Mouse (Mus musculus) liver, adult 2 months (tissue): Measurements from ENCODE around the gene Smcp. TPM values are rescaled to one million over a fixed set of nuclear protein-coding genes. Genes with fewer than 3 reads are reported as not detected.

ENCODE experiments used
- DNase-seq: peaks from one replicate; pipeline ENCODE4 v3.0.0-alpha.2; 2011; ENCODE audit warnings: low read depth, low spot score; ENCODE audit errors: extremely low read depth
- H3K27ac ChIP-seq: fragments of 200-500 bp; replicated peaks from 2 replicates; pipeline ENCODE4 v1.5.1; 2012; ENCODE audit warnings: low read depth, mild to moderate bottlenecking, control low read depth, inconsistent platforms, low read length; ENCODE audit not compliant: insufficient read depth
- H3K27me3 ChIP-seq: fragments of 200-500 bp; 2 replicates; pipeline ENCODE4 v1.6.1; 2012; ENCODE audit warnings: mild to moderate bottlenecking, moderate library complexity, low read length, inconsistent platforms; ENCODE audit not compliant: control insufficient read depth, insufficient read depth
- H3K36me3 ChIP-seq: fragments of 200-500 bp; 2 replicates; pipeline ENCODE4 v1.6.1; 2012; ENCODE audit warnings: low read length, inconsistent platforms; ENCODE audit not compliant: control insufficient read depth, insufficient read depth
- H3K4me1 ChIP-seq: fragments of 200-500 bp; 2 replicates; pipeline ENCODE4 v1.6.1; 2011; ENCODE audit warnings: low read length; ENCODE audit not compliant: control insufficient read depth, insufficient read depth
- H3K4me3 ChIP-seq: fragments of 200-500 bp; 2 replicates; pipeline ENCODE4 v1.5.1; 2011; ENCODE audit warnings: low read depth, mild to moderate bottlenecking, control low read depth, low read length, moderate library complexity; ENCODE audit not compliant: insufficient read depth
- H3K79me2 ChIP-seq: fragments of 200-500 bp; 2 replicates; pipeline ENCODE4 v1.6.1; 2012; ENCODE audit warnings: inconsistent platforms, mild to moderate bottlenecking, low read length, moderate library complexity; ENCODE audit not compliant: control insufficient read depth, insufficient read depth
- H3K9ac ChIP-seq: fragments of 200-500 bp; 2 replicates; pipeline ENCODE4 v1.6.1; 2012; ENCODE audit warnings: low read depth, mild to moderate bottlenecking, control low read depth, inconsistent platforms, low read length
- CTCF ChIP-seq: fragments of 200-500 bp; IDR thresholded peaks from 2 replicates; pipeline ENCODE4 v1.5.1; 2011; ENCODE audit warnings: low read depth, low read length, control low read depth
- POLR2A ChIP-seq: fragments of 200-500 bp; IDR thresholded peaks from 2 replicates; pipeline ENCODE4 v1.6.1; 2011; ENCODE audit warnings: low read length, control low read depth; ENCODE audit not compliant: insufficient read depth; ENCODE audit errors: extremely low read depth
- WGBS: fragments of 180-500 bp; shearing (Covaris S2); methylation state at CpG from one replicate; pipeline ENCODE4 v1.1.7; 2018; 5-methylcytosine and 5-hydroxymethylcytosine counted together
- polyA plus RNA-seq: library from polyadenylated mRNA; depleted of rRNA; stranded (reverse); fragments of >200 nt; gene quantifications from 2 replicates; pipeline ENCODE4 v1.2.3, GENCODE M21; 2012; rRNA removed
- total RNA-seq: library from RNA; depleted of rRNA; stranded (reverse); fragments of >200 nt; gene quantifications from 2 replicates; pipeline ENCODE4 v1.2.3, GENCODE M21; 2014; rRNA removed

Smcp gene
- total RNA-seq (not detected in 2 replicates), polyA plus RNA-seq (0.17 TPM in 1 of 2 replicates, not detected in the other)

DNA sequence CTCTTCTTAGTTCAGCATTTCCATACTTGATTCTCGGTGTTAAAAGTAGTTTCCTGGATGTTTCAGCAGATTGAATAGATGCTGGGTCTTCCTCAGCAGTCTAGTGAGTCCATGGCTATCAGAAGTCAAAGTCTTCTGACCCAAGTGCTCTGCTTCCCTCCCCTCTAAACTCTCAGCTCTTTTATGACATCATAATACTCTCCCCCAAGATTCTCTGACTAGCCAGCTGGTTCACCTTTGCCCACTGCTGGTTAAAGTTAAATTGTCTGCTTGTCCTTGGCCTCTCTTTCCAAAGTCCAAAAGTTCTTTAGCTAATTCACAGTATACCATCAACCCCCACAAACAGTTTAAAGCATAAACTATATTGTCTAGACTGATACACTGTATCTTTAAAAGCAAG lies at the start of gene Smcp:
Gene Smcp (minus strand): TSS at position 140 of the 400 bp plus-strand sequence.
- Histone ChIP-seq H3K4me3 (no peak within 1 kb of the TSS), H3K36me3 (no peaks in the 10 kb centered on the region), H3K79me2 (no peaks in the 10 kb centered on the region), H3K4me1 (no peaks in the 10 kb centered on the region; the same call in 1 of the 2 replicates), H3K27me3 (no peaks in the 10 kb centered on the region), H3K27ac (no peak within 1 kb of the TSS), H3K9ac (no peak within 1 kb of the TSS)
- TF ChIP-seq POLR2A = no peak
- no peak for TF ChIP-seq CTCF
- 89% methylated on average over 1 of the region's 1 CpGs for WGBS
- DNase-seq = peak; percentile 35

DNA sequence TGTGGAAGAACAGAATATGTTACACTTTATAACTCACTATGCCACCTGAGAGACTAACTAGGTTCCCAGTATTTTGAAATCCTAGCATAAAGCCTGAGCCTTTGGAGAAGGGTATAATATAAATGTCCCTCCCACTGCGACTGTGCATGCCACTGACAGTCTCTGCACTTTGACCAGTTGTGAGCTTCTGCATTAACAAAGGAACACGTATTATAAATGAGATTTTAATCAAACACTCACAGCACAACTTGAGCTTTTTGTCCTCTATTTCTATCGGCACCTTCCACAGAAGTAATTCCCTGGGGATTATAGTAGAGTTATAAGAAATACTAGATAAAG lies 49.8 kb upstream of the Smcp start:
- WGBS = 80% methylated on average over 3 of the region's 3 CpGs
- Histone ChIP-seq H3K4me3 (no peak overlapping the region), H3K4me1 (no peaks in the 10 kb centered on the region), H3K79me2 (no peaks in the 10 kb centered on the region), H3K27ac (no peak overlapping the region), H3K27me3 (no peaks in the 10 kb centered on the region), H3K36me3 (no peaks in the 10 kb centered on the region), H3K9ac (no peak overlapping the region)
- TF ChIP-seq POLR2A (no peak), CTCF (no peak)
- no peak for DNase-seq

DNA sequence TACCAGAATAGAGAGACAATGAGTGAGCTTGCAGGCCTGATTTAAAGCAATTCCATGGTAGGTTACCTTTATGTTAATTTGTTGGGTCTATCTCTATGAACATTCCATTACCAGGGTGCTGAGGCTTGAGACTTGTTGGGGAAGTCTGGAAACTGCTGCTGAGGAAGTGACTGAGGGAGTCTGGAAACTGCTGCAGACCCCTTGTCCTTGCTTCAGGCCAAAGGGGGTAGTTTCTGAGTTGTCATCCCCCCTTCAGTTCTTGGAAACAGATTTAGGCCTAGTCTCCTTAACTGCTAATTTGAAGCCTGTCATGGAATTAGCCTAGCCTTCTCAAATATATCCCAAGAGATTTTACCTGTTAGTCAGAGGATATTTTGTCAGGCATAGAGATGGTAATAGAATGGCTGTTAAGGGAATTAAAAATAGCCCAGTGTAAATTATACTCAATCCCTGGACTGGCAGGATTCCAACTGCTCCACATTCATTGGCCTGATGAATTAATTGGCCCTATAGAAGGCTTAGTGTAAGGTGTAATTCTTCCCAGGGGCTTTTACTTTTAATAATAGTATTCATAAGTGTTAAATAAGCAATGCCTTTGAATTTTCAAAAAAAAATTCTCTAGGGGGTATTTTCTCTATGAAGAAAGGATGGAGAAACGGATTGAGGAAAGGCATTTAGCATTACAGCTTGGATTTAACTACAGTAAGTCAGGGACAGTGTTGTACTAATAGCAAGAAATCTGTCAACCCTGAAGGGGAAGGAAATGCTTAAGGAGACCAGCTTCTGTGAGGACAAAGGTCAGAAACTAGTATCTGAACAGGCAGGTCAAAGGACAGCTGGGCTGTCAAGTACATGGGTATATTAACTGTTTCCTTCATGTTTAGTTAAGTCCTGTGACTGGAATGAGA lies 49.2 kb upstream of the Smcp start:
- Histone ChIP-seq H3K9ac (no peak overlapping the region), H3K4me3 (no peak overlapping the region), H3K36me3 (no peaks in the 10 kb centered on the region), H3K27me3 (no peaks in the 10 kb centered on the region), H3K4me1 (no peaks in the 10 kb centered on the region), H3K27ac (no peak overlapping the region), H3K79me2 (no peaks in the 10 kb centered on the region)
- no peak for DNase-seq
- 76% methylated on average over 1 of the region's 1 CpGs for WGBS
- TF ChIP-seq CTCF = no peak
- no peak for TF ChIP-seq POLR2A

DNA sequence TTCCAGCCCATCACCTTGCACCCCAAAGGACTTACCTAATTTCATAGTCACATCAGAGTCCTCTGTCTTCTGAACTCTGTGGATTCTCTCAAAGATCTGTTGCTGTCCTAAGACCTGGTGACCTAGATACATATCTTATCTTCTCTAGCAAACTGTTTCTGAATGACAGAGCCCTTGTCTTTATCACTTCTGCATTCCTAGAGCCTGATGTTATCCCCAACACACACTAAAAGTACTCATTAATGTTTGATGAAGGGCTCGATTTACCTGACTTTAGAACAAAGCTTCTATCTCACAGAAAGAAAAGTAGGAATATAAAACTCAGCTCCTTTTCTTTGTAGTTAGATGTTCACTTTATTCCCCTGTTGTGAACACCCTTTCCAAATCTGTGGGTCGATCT lies 32.8 kb upstream of the Smcp start, which contains the start of gene Lce6a:
Gene Lce6a (minus strand): TSS at position 101 of the 400 bp plus-strand sequence.
- DNase-seq = no peak
- Histone ChIP-seq H3K27me3 (no peaks in the 10 kb centered on the region), H3K36me3 (no peaks in the 10 kb centered on the region), H3K79me2 (no peaks in the 10 kb centered on the region), H3K9ac (no peak within 1 kb of the TSS), H3K4me3 (no peak within 1 kb of the TSS), H3K4me1 (no peaks in the 10 kb centered on the region), H3K27ac (no peak within 1 kb of the TSS)
- WGBS = 28% methylated on average over 2 of the region's 2 CpGs
- TF ChIP-seq POLR2A (no peak), CTCF (no peak)

DNA sequence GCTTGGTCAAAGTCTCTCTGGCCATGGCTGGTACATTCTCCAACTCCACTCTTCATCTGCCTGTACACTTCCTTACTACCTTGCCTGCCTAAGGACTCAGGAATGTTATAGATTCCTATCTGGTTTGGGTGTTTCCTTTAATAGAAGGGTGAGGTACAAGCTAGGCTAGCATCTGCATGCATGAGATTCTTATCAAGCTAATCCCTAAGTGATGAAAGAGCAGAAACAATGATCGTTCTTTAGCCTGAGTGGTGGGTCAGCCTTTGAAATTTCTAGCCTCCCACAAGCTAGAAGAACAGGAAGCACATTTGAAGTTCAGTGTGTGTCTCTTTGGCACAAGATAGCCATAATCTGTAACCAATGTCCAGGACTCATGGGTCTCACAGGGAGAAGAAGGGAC lies 21.0 kb upstream of the Smcp start:
- no peak for DNase-seq
- Histone ChIP-seq H3K9ac (no peak overlapping the region), H3K4me1 (no peaks in the 10 kb centered on the region), H3K36me3 (no peaks in the 10 kb centered on the region), H3K27ac (no peak overlapping the region), H3K4me3 (no peak overlapping the region), H3K27me3 (no peaks in the 10 kb centered on the region), H3K79me2 (no peaks in the 10 kb centered on the region)
- TF ChIP-seq POLR2A (no peak), CTCF (no peak)
- 55% methylated on average over 1 of the region's 1 CpGs for WGBS

DNA sequence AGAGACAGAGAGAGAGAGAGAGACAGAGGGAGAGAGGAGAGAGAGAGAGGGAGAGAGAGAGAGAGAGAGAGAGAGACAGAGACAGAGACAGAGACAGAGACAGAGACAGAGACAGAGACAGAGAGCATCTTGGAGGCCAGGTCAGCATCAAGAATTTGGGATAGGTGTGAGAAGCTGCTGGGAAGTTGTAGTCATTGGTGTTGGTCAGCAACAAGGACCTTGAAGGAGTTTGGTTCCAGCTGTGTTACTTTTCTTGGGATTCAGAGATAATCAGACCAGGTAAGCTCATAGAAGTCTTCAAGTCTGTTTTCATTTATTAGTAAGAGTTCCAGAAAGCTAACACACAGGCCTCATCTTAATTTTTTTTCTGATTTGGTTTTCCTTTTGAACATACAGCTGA lies 18.6 kb upstream of the Smcp start, which contains the start of gene 2210017I01Rik:
Gene 2210017I01Rik (minus strand): TSS at position 101 of the 400 bp plus-strand sequence.
- H3K36me3 ChIP-seq = no peaks in the 10 kb centered on the region
- no peak within 1 kb of the TSS for H3K27ac ChIP-seq
- no peak for TF ChIP-seq CTCF
- no peak for TF ChIP-seq POLR2A
- no peak within 1 kb of the TSS for H3K4me3 ChIP-seq
- H3K79me2 ChIP-seq = no peaks in the 10 kb centered on the region
- no peak within 1 kb of the TSS for H3K9ac ChIP-seq
- H3K27me3 ChIP-seq = no peaks in the 10 kb centered on the region
- DNase-seq = no peak
- H3K4me1 ChIP-seq = no peaks in the 10 kb centered on the region
